Comparison of ENCODE assay signal across 10 mouse cellular contexts in the genomic region with DNA sequence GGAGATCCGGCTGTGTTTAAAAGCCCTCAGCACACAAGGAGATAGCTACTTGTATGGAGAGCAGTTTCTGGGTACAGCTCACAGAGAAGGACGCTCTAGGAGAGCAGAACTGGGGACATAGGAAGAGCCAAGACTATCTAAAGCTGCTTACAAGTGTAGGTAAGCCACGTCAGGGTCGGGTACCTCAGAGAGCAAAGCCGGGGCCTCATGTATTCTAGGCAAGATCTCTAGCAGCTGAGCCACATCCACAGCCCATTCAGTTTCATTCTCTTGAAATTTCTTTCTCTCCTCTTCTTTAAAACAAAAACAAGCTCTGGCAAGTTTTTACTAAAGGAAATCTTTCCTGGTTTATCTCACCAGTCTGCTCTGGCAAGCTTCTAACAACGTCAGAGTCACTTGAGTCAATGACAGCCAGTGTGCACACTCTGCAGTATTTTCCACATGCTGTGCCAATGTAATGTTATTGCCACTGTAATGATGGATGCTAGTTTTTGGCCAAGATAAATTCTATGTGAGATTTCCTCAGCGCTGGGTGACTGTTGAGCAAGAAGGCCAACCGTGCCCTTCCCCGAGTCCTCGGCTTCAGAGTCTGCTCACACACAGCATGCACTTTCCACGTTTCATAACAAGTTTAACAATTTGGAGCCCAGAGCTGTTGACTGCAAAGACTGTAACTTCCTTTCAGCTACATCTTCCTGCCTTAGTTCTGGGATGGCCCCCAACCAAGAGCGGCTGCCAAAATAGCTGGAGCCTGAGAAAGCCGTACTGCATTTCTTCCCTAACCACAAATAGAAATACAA. TPM values are rescaled to one million over a fixed set of nuclear protein-coding genes. Genes with fewer than 3 reads are reported as not detected.
DNase-seq lines count a peak whose midpoint lies in the region; ATAC-seq lines count a peak whose summit lies in the region.
"Had no signal": no experiment of that assay in that cellular context is flagged by ENCODE, and none has a peak within 500 bp of the region (broad histone marks: within the 10 kb centered on the region; RNA-seq: fewer than 3 reads in every experiment).

No protein-coding gene starts in this region.

- no peaks in the 10 kb centered on the region for H3K27me3 ChIP-seq in liver, embryonic 15.5 days
- no peaks in the 10 kb centered on the region for H3K27me3 ChIP-seq in hindbrain, embryonic 14.5 days (ENCODE audit: control insufficient read depth, insufficient read depth, low read length)

- H3K27ac ChIP-seq in liver, embryonic 15.5 days (replicated peaks) = 0 out of 2 replicates have a peak overlapping the region, but pooled peaks have one; percentile 16
- no peak overlapping the region for H3K27ac ChIP-seq in hindbrain, embryonic 14.5 days

- no peak overlapping the region for H3K9ac ChIP-seq in liver, embryonic 15.5 days
- H3K9ac ChIP-seq in hindbrain, embryonic 14.5 days = no peak overlapping the region

- intact Hi-C loops in heart, postnatal 14 days (cut with DNase I) = no loop called here

- H3K36me3 ChIP-seq in liver, embryonic 15.5 days (replicated peaks) = no peaks in the 10 kb centered on the region
- H3K36me3 ChIP-seq in hindbrain, embryonic 14.5 days (replicated peaks; ENCODE audit: control insufficient read depth, insufficient read depth) = no peaks in the 10 kb centered on the region

- 53% methylated on average over 13 of the region's 13 CpGs for WGBS in liver, embryonic 15.5 days (ENCODE audit: insufficient replicate concordance)
- WGBS in hindbrain, embryonic 14.5 days = 85% methylated on average over 13 of the region's 13 CpGs

- DNase-seq in liver = no peak
- peak; percentile 7 to 62 for DNase-seq in frontal cortex, adult 2 months (ENCODE audit: extremely low spot score in 1 of 2, low spot score in 1 of 2)
- DNase-seq in heart, postnatal 14 days = peak; percentile 64 to 73
- DNase-seq in layer of hippocampus, postnatal 36 days = peak; percentile 15 to 31
- DNase-seq in hindbrain, embryonic 14.5 days (ENCODE audit: low spot score) = no peak
- no peak for DNase-seq in retina, postnatal 1 day

- ATAC-seq in liver, embryonic 15.5 days (ENCODE audit: insufficient read depth) = no peak
- 0 out of 2 replicates have a peak, but pooled peaks have one; percentile 30 for ATAC-seq in megakaryocyte-erythroid progenitor cell, adult 5-6 weeks (replicated peaks; ENCODE audit: low FRiP score, low TSS enrichment, poor library complexity, severe bottlenecking)
- no peak for ATAC-seq in hindbrain, embryonic 14.5 days (ENCODE audit: low FRiP score)

- H3K4me3 ChIP-seq in liver, embryonic 15.5 days (replicated peaks) = no peak overlapping the region
- H3K4me3 ChIP-seq in hindbrain, embryonic 14.5 days (replicated peaks; ENCODE audit: low read length) = no peak overlapping the region

- H3K4me1 ChIP-seq in liver, embryonic 15.5 days (replicated peaks) = peaks cover 6% of the 10 kb centered on the region; the same call in 1 of the 2 replicates
- no peaks in the 10 kb centered on the region for H3K4me1 ChIP-seq in hindbrain, embryonic 14.5 days (replicated peaks; ENCODE audit: control insufficient read depth, insufficient read depth, low read length)

- H3K9me3 ChIP-seq in liver, embryonic 15.5 days (replicated peaks) = no peaks in the 10 kb centered on the region
- H3K9me3 ChIP-seq in hindbrain, embryonic 14.5 days (ENCODE audit: control insufficient read depth, low read length) = no peaks in the 10 kb centered on the region

- H3K4me2 ChIP-seq in liver, embryonic 15.5 days = no peak overlapping the region
- no peak overlapping the region for H3K4me2 ChIP-seq in hindbrain, embryonic 14.5 days (replicated peaks)

RNA-seq across cellular contexts. Expression of gene Rnase10, which starts 0.6 kb away (rescaled TPM):
- 0.07 TPM in 1 of 2 replicates, not detected in the other for polyA plus RNA-seq in liver, embryonic 15.5 days (2015; fragmentation: Nextera tagmentation; extraction: Ambion mirVana)
- polyA plus RNA-seq in frontal cortex, adult 2 months (2012; rRNA removed) = 0.16 TPM in 1 of 2 replicates, not detected in the other
- total RNA-seq in heart, postnatal 14 days (2021) = under 1 TPM in 1 of 2 experiments, not detected in 1; 0.22 TPM
- total RNA-seq in layer of hippocampus, postnatal 36 days (2021) = not detected
- total RNA-seq in megakaryocyte-erythroid progenitor cell, adult 5-6 weeks (2014; fragmentation: Nextera tagmentation) = not detected in 2 replicates
- total RNA-seq in megakaryocyte-erythroid progenitor cell, adult 5-6 weeks (2017) = not detected in 2 replicates
- polyA plus RNA-seq in hindbrain, embryonic 14.5 days (2014; fragmentation: Nextera tagmentation; extraction: Ambion mirVana) = 0.13 TPM in 1 of 2 replicates, not detected in the other
- total RNA-seq: MEL had no signal

RNA-seq across cellular contexts. Expression of gene Rnase9, which starts 33.6 kb away (rescaled TPM):
- not detected in 2 replicates for polyA plus RNA-seq in liver, embryonic 15.5 days (2015; fragmentation: Nextera tagmentation; extraction: Ambion mirVana)
- polyA plus RNA-seq in frontal cortex, adult 2 months (2012; rRNA removed) = not detected in 2 replicates
- not detected for total RNA-seq in heart, postnatal 14 days (2021)
- total RNA-seq in layer of hippocampus, postnatal 36 days (2021) = not detected
- total RNA-seq in megakaryocyte-erythroid progenitor cell, adult 5-6 weeks (2014; fragmentation: Nextera tagmentation) = not detected in 2 replicates
- total RNA-seq in megakaryocyte-erythroid progenitor cell, adult 5-6 weeks (2017) = not detected in 2 replicates
- polyA plus RNA-seq in hindbrain, embryonic 14.5 days (2014; fragmentation: Nextera tagmentation; extraction: Ambion mirVana) = not detected in 2 replicates
- total RNA-seq: MEL had no signal
- polyA plus RNA-seq: large intestine, adult 2 months had no signal

RNA-seq across cellular contexts. Expression of gene Rnase11, which starts 41.8 kb away (rescaled TPM):
- not detected in 2 replicates for polyA plus RNA-seq in liver, embryonic 15.5 days (2015; fragmentation: Nextera tagmentation; extraction: Ambion mirVana)
- not detected in 2 replicates for polyA plus RNA-seq in frontal cortex, adult 2 months (2012; rRNA removed)
- total RNA-seq in heart, postnatal 14 days (2021) = not detected
- not detected for total RNA-seq in layer of hippocampus, postnatal 36 days (2021)
- total RNA-seq in megakaryocyte-erythroid progenitor cell, adult 5-6 weeks (2014; fragmentation: Nextera tagmentation) = not detected in 2 replicates
- not detected in 2 replicates for total RNA-seq in megakaryocyte-erythroid progenitor cell, adult 5-6 weeks (2017)
- polyA plus RNA-seq in hindbrain, embryonic 14.5 days (2014; fragmentation: Nextera tagmentation; extraction: Ambion mirVana) = not detected in 2 replicates
- total RNA-seq: MEL had no signal
- polyA plus RNA-seq: large intestine, adult 2 months had no signal

RNA-seq across cellular contexts. Expression of gene Rnase12, which starts 49.3 kb away (rescaled TPM):
- polyA plus RNA-seq in liver, embryonic 15.5 days (2015; fragmentation: Nextera tagmentation; extraction: Ambion mirVana) = 1.2 and 1.7 TPM in 2 replicates
- polyA plus RNA-seq in frontal cortex, adult 2 months (2012; rRNA removed) = 0.20 TPM in 1 of 2 replicates, not detected in the other
- not detected for total RNA-seq in heart, postnatal 14 days (2021)
- not detected for total RNA-seq in layer of hippocampus, postnatal 36 days (2021)
- not detected in 2 replicates for total RNA-seq in megakaryocyte-erythroid progenitor cell, adult 5-6 weeks (2014; fragmentation: Nextera tagmentation)
- total RNA-seq in megakaryocyte-erythroid progenitor cell, adult 5-6 weeks (2017) = 0.99 and 5.2 TPM in 2 replicates
- polyA plus RNA-seq in hindbrain, embryonic 14.5 days (2014; fragmentation: Nextera tagmentation; extraction: Ambion mirVana) = not detected in 2 replicates
- total RNA-seq: MEL had no signal

RNA-seq across cellular contexts. Expression of gene Pnp2, which starts 52.3 kb away (rescaled TPM):
- 9.8 and 10.0 TPM in 2 replicates for polyA plus RNA-seq in liver, embryonic 15.5 days (2015; fragmentation: Nextera tagmentation; extraction: Ambion mirVana)
- polyA plus RNA-seq in frontal cortex, adult 2 months (2012; rRNA removed) = 1.3 and 1.7 TPM in 2 replicates
- 1 to 10 TPM in 1 of 2 experiments, under 1 TPM in 1; 0.39 to 1.2 TPM for total RNA-seq in heart, postnatal 14 days (2021)
- total RNA-seq in layer of hippocampus, postnatal 36 days (2021) = under 1 TPM; 0.81 to 0.95 TPM
- 28.8 and 44.9 TPM in 2 replicates for total RNA-seq in megakaryocyte-erythroid progenitor cell, adult 5-6 weeks (2014; fragmentation: Nextera tagmentation)
- 9.8 and 12.2 TPM in 2 replicates for total RNA-seq in megakaryocyte-erythroid progenitor cell, adult 5-6 weeks (2017)
- 0.67 and 1.1 TPM in 2 replicates for polyA plus RNA-seq in hindbrain, embryonic 14.5 days (2014; fragmentation: Nextera tagmentation; extraction: Ambion mirVana)

Comparison
In these comparisons a context has a peak if more than half of its experiments do, and no peak if none do; other contexts are left out.
1. DNase-seq: peak in frontal cortex, adult 2 months (2 of 2), heart, postnatal 14 days (2 of 2) and layer of hippocampus, postnatal 36 days (2 of 2); none in liver (single experiment), hindbrain, embryonic 14.5 days (single experiment) and retina, postnatal 1 day (single experiment).